Mouse (Mus musculus): ENCODE measurements around the gene Apol8.

DNA sequence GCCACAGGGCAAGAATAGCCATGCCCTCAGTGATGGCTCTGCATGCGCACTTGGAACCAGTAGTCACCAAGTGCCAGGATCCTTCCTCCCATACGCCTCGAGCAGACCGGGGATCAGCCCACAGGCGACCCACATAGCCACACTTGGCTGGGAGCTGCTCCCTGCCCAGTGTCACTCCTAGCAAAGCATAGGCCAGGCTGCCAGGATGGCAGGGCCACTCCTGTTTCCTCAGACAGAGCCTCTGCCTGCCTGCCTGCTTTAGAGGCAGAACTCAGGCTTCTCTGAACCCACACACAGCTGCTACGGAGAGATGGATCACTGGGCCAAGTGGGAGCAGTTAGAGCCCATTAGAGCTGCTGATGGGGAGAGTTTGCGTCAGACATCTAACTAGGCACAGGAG lies 36.8 kb upstream of the Apol8 start:
- TF ChIP-seq CTCF (IDR thresholded peaks at IDR 0.05; ENCODE audit: borderline replicate concordance, insufficient read depth, low read length) (no peak), POLR2A (IDR thresholded peaks at IDR 0.05; ENCODE audit: low read depth, low read length) (no peak)

All from embryonic fibroblast, embryonic 13.5 days (primary cell).